Mouse (Mus musculus): ENCODE measurements around the gene Polr3g.
"Not testable (repeated sequence)": the region's sequence is repeated elsewhere in the genome, so short reads cannot be mapped to it uniquely, and the experiment has no call there.

Gene Polr3g

GRCm38 (mm10) chr13:81710775-81711545 is at the start of gene Polr3g, which contains the start of gene Mblac2:
Gene Polr3g, minus strand, starts transcription at chr13:81711013.
Gene Mblac2, plus strand, starts transcription at chr13:81711341.
- DNase-seq (ENCODE audit: low spot score), result peak; percentile 96

DNA sequence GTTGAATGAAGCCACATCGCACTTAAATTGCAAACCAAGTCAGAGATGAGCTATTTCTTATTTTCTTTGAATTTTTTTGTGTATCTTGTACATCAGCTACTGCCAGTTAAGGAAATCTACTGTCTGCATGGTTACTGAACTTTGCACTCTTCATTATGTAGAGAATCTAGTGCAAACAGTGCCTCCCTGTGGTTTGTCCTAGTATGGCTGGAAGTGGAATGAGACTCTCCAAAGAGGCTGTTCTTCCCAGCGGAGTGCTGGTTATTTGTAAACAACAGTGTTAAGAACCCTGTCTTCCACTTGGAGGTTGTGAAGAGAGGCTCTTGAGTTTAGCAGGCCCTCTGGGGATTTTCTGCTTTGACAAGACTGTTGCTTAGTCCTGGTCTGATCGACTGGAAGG is 49.6 kb upstream of the Polr3g start:
- DNase-seq (ENCODE audit: low spot score), result peak; percentile 84

DNA sequence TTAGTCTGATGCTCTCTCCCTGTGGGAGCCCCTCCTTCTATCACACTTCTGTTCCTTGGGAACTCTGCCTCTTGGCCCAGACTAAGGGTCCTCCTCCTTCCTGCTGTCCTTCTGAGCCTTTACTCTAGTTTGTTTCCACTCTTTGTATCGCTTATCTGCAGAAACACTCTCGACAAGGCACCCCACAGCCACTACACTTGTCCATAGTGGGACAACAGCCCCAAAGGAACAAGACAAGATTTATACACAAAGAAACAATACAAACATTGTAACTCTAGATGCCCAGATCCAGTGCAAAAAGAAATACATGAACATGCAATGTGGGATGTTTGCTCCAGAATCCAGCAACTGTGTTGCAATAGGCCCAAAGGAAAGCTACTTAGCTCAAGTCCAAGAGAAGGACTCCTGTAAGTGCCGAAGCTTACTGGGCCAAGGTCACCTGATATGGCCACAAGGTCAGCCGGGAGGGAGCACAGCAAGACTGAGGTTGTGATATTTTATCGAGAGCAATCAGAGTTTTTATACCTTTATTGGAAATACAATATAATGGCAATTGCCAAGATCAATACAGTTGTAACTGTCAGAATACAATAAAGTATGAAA is 46.3 kb upstream of the Polr3g start:
- no peak for DNase-seq (ENCODE audit: low spot score)

DNA sequence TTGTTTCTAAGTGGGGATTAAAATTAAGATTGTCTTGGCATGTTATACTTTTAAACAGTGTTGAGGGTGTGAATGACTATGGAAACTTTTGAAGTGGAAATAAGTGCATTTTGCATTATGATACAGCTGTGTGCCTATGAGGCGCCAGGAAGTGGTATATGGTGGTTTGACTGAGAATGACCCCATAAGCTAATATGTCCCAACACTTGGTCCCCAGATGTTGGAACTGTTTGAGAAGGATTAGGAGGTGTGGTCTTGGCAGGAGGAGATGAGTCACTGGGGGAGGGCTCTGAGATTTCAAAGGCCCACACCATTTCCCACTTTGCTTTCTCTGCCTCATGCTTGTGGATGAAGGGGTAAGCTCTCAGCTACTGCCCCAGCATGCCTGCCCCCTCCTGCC is 44.5 kb upstream of the Polr3g start:
- DNase-seq (ENCODE audit: low spot score), result no peak

- no peak for DNase-seq (ENCODE audit: low spot score)
Measured at GRCm38 (mm10) chr13:81754878-81755277, 44.1 kb upstream of the Polr3g start.

DNA sequence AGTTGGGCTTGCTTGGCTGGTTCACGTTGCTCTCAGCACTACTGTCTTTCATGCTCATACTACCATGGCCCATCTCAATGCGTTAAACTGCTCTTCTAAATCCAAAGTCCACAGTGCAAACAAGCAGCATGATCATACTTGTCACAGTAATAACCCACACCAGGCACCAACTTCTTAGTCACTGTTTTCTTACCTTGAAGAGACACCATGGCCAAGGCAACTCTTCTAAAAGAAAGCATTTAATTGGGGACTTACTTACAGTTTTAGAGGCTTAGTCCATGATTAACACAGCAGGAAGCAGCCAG is 33.2 kb upstream of the Polr3g start:
- DNase-seq (ENCODE audit: low spot score), result no peak

- DNase-seq (ENCODE audit: low spot score), result no peak
Measured at GRCm38 (mm10) chr13:81743391-81744091, 32.7 kb upstream of the Polr3g start.

DNA sequence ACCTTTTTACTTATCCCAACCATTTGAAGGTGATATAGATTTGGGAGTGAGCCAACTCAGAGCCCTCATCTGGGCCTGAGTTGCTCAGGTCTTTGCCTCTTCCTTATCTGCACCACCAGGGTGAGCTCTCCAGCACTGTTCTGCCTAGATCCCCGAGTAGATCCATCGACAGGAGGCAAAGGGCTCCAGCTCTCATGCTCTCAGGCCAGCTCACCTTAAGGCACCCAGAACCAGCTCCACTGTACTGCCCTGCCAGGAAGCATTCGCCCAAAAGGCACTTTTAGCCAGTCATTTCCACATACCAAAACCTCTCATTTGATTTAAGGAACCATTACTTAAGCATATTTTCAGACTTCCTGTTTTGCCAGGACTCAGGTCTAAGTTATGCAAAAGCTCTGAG is 30.1 kb upstream of the Polr3g start:
- no peak for DNase-seq (ENCODE audit: low spot score)

GRCm38 (mm10) chr13:81736606-81737005 is 25.8 kb upstream of the Polr3g start:
- DNase-seq (ENCODE audit: low spot score), result no peak

DNA sequence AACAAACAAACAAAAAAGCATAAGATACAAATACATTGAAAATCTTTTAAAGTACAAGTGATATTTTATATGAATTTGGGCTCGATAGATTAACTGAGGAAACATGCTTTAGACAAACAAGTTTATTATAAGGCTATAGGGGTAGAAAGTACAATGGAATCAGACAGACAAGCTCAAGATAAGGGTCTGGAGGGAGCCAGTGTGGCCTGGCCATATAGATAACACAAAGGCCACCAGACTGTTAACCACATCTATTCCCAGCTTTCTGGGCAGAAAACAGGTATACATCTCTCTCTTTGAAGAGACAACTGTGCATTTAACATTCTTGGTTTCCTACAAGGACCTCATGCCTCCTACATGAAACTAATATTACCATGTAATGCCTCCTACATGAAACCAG is 19.5 kb upstream of the Polr3g start:
- no peak for DNase-seq (ENCODE audit: low spot score)

GRCm38 (mm10) chr13:81729102-81729501 is 18.3 kb upstream of the Polr3g start:
- peak; percentile 33 for DNase-seq (ENCODE audit: low spot score)

GRCm38 (mm10) chr13:81728141-81728540 is 17.3 kb upstream of the Polr3g start:
- not testable (repeated sequence) for DNase-seq (ENCODE audit: low spot score)

- no peak for DNase-seq (ENCODE audit: low spot score)
Measured at GRCm38 (mm10) chr13:81713896-81714295, 3.1 kb upstream of the Polr3g start.

- DNase-seq (ENCODE audit: low spot score), result no peak
Measured at GRCm38 (mm10) chr13:81711546-81712371, 946 bp upstream of the Polr3g start.

- DNase-seq (ENCODE audit: low spot score), result no peak
Measured at GRCm38 (mm10) chr13:81710266-81710665, 547 bp downstream of the Polr3g start.

DNA sequence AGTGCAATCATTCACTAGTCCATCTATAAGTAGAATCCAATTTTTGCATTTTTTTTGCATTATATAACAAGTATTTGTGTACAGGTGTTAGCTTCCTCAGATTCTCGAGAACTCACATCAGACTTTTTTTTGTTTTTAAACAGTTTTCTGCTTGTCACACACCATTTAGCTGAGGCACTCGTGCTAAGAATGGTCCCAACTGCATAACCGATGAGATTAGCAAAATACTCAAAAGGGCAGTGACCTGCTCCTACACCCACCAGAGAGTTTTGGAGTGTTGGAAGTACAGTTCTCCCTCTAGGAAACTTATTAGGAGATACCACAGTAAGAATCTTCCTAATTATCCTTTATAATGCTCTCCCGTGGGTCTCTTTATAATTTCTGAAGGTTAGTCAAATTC is 1.0 kb downstream of the Polr3g start:
- no peak for DNase-seq (ENCODE audit: low spot score)

DNA sequence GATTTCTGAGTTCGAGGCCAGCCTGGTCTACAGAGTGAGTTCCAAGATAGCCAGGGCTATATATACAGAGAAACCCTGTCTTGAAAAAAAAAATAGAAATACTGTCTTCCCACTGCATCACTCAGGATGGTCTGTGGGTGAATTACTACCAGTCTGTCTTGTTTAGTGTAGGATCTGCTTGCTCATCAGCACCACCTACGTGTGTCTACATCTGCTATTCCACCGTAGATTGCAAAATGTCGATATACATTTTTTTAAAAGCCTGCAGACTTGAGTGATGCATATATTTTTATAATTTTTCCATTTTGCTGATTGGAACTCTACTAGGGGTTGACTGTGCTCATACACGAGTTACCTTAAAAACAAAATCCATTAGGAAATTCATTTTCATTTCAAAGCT is 4.5 kb downstream of the Polr3g start:
- no peak for DNase-seq (ENCODE audit: low spot score)

DNA sequence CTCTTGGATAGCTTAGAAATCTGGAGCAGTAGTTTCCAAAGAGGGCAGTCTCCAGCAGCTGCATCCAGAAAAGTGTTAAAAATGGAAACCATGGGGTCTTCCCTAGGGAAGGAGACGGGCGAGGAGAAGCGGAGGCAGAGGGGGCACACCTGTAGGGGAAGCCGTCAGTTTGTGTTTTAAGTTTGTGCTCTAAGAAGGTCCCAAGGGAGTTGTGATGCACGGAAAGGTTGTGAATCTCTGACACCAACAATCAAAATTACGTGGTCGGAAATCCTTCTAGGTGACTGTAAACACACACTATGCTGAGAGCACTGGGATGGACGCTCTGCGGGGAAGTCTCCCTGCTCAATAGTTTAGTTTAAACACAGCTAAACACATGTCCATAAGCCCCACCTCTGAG is 7.2 kb downstream of the Polr3g start:
- no peak for DNase-seq (ENCODE audit: low spot score)

DNA sequence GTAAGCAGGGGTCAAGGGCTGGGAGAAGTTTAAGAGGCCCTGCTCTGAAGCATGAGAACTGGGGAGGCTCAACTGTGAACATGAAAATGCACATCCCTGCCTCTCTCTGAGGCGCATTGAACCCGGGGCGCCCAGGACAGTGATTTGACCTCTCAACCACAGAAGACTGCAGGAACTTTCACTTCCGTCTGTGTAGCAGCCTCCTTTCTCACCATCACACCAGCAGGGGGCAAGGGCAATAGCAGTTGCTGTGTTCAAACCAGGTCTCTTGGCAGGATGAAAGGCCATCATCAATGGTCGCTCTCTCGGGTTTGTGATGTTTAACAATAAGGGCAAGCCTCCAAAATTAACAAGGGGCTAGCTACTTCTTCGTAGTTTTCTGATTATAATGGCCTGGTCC is 7.7 kb downstream of the Polr3g start:
- DNase-seq (ENCODE audit: low spot score), result no peak

GRCm38 (mm10) chr13:81694446-81694845 is 16.4 kb downstream of the Polr3g start:
- no peak for DNase-seq (ENCODE audit: low spot score)

GRCm38 (mm10) chr13:81691606-81692005 is 19.2 kb downstream of the Polr3g start:
- peak; percentile 29 for DNase-seq (ENCODE audit: low spot score)

DNA sequence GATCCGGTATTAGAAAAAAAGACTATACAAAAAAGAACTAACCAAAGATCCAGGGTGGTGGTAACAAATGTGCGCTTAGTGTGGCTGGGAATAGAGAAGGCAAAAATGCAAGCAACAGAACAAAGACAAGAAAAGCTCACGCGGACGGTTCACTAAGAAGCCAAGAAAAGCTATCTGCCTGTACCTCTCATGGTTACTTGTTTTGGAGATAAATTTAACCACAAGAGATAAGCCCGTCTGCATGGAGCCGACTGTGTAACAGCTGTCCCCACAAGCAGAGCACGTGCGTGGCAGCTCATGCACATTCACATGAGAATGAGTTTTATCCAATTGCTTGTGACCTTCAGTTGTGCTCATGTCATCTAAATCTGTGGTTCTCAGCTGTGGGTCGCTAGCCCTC is 20.3 kb downstream of the Polr3g start:
- no peak for DNase-seq (ENCODE audit: low spot score)
